Mouse (Mus musculus) kidney, embryonic 16.5 days (tissue): ENCODE measurements around the gene Ptges. TPM values are rescaled to one million over a fixed set of nuclear protein-coding genes. Genes with fewer than 3 reads are reported as not detected.

Experiments
- ATAC-seq: fragments of 200-750 bp; cut with Nextera tagmentation; 2 replicates; pipeline ENCODE4 v1.8.0; 2017; ENCODE audit warnings: moderate TSS enrichment; ENCODE audit not compliant: low FRiP score, low TSS enrichment
- H3K27ac ChIP-seq: fragments of 300-500 bp; sonication (generic); 2 replicates; pipeline ENCODE4 v1.5.1; 2014; ENCODE audit warnings: low read length
- H3K27me3 ChIP-seq: fragments of 300-500 bp; sonication (generic); 2 replicates; pipeline ENCODE4 v1.6.1; 2014; ENCODE audit warnings: low read length, control low read depth, mixed read lengths; ENCODE audit not compliant: insufficient read depth
- H3K36me3 ChIP-seq: fragments of 300-500 bp; sonication (generic); 2 replicates; pipeline ENCODE4 v1.6.1; 2014; ENCODE audit warnings: low read length, control low read depth, mixed read lengths; ENCODE audit not compliant: insufficient read depth
- H3K4me1 ChIP-seq: fragments of 300-500 bp; sonication (generic); 2 replicates; pipeline ENCODE4 v1.6.1; 2014; ENCODE audit warnings: low read length, control low read depth, mixed read lengths; ENCODE audit not compliant: insufficient read depth
- H3K4me2 ChIP-seq: fragments of 300-500 bp; sonication (generic); replicated peaks from 2 replicates; pipeline ENCODE4 v1.6.1; 2014; ENCODE audit warnings: low read depth, low read length
- H3K4me3 ChIP-seq: fragments of 300-500 bp; sonication (generic); 2 replicates; pipeline ENCODE4 v1.5.1; 2014; ENCODE audit warnings: mild to moderate bottlenecking, low read length
- H3K9ac ChIP-seq: fragments of 300-500 bp; sonication (generic); replicated peaks from 2 replicates; pipeline ENCODE4 v1.6.1; 2014; ENCODE audit warnings: low read length
- H3K9me3 ChIP-seq: fragments of 300-500 bp; sonication (generic); 2 replicates; pipeline ENCODE4 v1.6.1; 2016; ENCODE audit warnings: low read length, control low read depth
- WGBS: fragments of 180-500 bp; shearing (Covaris S2); extraction: QIAGEN DNeasy Blood & Tissue Kit; methylation state at CpG from one replicate; pipeline ENCODE4 v1.1.7; 2014; 5-methylcytosine and 5-hydroxymethylcytosine counted together
- polyA plus RNA-seq: library from polyadenylated mRNA; unstranded; fragments of >200 nt; fragmentation: Nextera tagmentation; extraction: Ambion mirVana; gene quantifications from 2 replicates; pipeline ENCODE4 v1.2.1, GENCODE M21; 2015

Ptges gene
- polyA plus RNA-seq, 1 experiment from 2014 or later: 25.2 TPM

DNA sequence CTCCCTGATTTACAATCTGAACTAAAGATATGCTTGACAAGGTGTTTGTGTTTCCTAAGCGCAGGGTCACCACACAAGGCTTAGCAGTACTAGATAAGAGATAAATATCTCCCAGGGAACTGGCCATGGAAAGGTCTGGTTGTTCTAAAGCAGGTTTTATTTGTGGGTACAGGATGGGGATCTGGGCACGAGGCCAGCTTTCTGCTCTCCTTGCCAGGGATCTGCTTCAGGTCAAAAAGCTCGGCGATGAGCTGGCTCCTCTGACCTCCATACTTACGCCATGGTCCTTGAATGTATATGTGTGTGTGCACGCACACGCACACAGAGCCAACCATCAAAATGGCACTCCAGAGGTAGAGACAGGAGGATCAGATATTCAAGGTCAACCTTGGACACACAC, 24.7 kb downstream of the Ptges start:
- Histone ChIP-seq H3K36me3 (no peaks in the 10 kb centered on the region), H3K4me1 (peaks cover 30% of the 10 kb centered on the region), H3K4me3 (no peak overlapping the region), H3K27me3 (no peaks in the 10 kb centered on the region), H3K9me3 (no peaks in the 10 kb centered on the region), H3K9ac (no peak overlapping the region), H3K4me2 (no peak overlapping the region), H3K27ac (no peak overlapping the region)
- no peak for ATAC-seq
- WGBS: 70% methylated on average over 7 of the region's 7 CpGs

DNA sequence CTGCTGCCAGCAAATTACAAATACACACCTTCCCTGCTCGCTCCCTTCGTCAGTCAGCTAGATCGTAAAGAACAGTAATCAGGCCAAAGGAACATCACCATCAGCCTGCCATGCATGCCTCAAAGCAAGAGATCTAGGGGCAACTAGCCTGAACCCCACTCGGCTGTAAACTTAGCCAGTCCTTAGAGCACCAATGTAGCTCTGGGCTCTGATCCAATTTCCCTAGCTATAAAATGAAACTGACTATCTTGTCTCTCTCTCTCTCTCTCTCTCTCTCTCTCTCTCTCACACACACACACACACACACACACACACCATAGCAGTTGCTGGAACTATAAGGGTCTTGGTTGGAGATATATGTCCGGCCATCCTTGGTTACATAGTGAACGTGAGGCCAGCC, 25.4 kb downstream of the Ptges start:
- H3K36me3 ChIP-seq: no peaks in the 10 kb centered on the region
- WGBS: 60% methylated on average over 6 of the region's 6 CpGs
- no peak overlapping the region for H3K9ac ChIP-seq
- H3K9me3 ChIP-seq: no peaks in the 10 kb centered on the region
- no peak overlapping the region for H3K27ac ChIP-seq
- no peak for ATAC-seq
- peaks cover 30% of the 10 kb centered on the region for H3K4me1 ChIP-seq
- H3K27me3 ChIP-seq: no peaks in the 10 kb centered on the region
- H3K4me3 ChIP-seq: no peak overlapping the region
- H3K4me2 ChIP-seq: no peak overlapping the region

GRCm38 (mm10) chr2:30902726-30903722, 26.6 kb downstream of the Ptges start:
- peaks cover 30% of the 10 kb centered on the region for H3K4me1 ChIP-seq
- H3K4me2 ChIP-seq: peak overlapping the region; percentile 76
- H3K9ac ChIP-seq: peak overlapping the region; percentile 73
- H3K36me3 ChIP-seq: no peaks in the 10 kb centered on the region
- peak; percentile 90 for ATAC-seq
- H3K9me3 ChIP-seq: no peaks in the 10 kb centered on the region
- WGBS: 9% methylated on average over 36 of the region's 37 CpGs
- H3K27ac ChIP-seq: no peak overlapping the region
- no peaks in the 10 kb centered on the region for H3K27me3 ChIP-seq
- peak overlapping the region; percentile 51 for H3K4me3 ChIP-seq

GRCm38 (mm10) chr2:30902256-30902655, 27.4 kb downstream of the Ptges start:
- H3K4me2 ChIP-seq: peak overlapping the region; percentile 76
- peak overlapping the region; percentile 73 for H3K9ac ChIP-seq
- H3K4me1 ChIP-seq: peaks cover 33% of the 10 kb centered on the region
- peak overlapping the region; percentile 51 for H3K4me3 ChIP-seq
- no peaks in the 10 kb centered on the region for H3K9me3 ChIP-seq
- ATAC-seq: no peak
- peak overlapping the region; percentile 59; the same call in 1 of the 2 replicates for H3K27ac ChIP-seq
- 36% methylated on average over 8 of the region's 8 CpGs for WGBS
- no peaks in the 10 kb centered on the region for H3K27me3 ChIP-seq
- no peaks in the 10 kb centered on the region for H3K36me3 ChIP-seq

- H3K27me3 ChIP-seq: no peaks in the 10 kb centered on the region
- peak overlapping the region; percentile 76 for H3K4me2 ChIP-seq
- peak overlapping the region; percentile 51 for H3K4me3 ChIP-seq
- peak overlapping the region; percentile 59; the same call in 1 of the 2 replicates for H3K27ac ChIP-seq
- no peaks in the 10 kb centered on the region for H3K36me3 ChIP-seq
- H3K4me1 ChIP-seq: peaks cover 38% of the 10 kb centered on the region
- 61% methylated on average over 6 of the region's 6 CpGs for WGBS
- H3K9ac ChIP-seq: peak overlapping the region; percentile 73
- no peak for ATAC-seq
- no peaks in the 10 kb centered on the region for H3K9me3 ChIP-seq
Measured at GRCm38 (mm10) chr2:30901646-30902160, 28.0 kb downstream of the Ptges start.

- ATAC-seq: no peak
- Histone ChIP-seq H3K4me3 (no peak overlapping the region), H3K9me3 (no peaks in the 10 kb centered on the region), H3K9ac (no peak overlapping the region), H3K4me2 (no peak overlapping the region), H3K36me3 (no peaks in the 10 kb centered on the region), H3K4me1 (peaks cover 36% of the 10 kb centered on the region), H3K27me3 (no peaks in the 10 kb centered on the region), H3K27ac (no peak overlapping the region)
- WGBS: 81% methylated on average over 14 of the region's 14 CpGs
Measured at GRCm38 (mm10) chr2:30899397-30900069, 30.1 kb downstream of the Ptges start.

GRCm38 (mm10) chr2:30897291-30897690, 32.4 kb downstream of the Ptges start:
- H3K27me3 ChIP-seq: no peaks in the 10 kb centered on the region
- 32% methylated on average over 6 of the region's 6 CpGs for WGBS
- no peak overlapping the region for H3K4me2 ChIP-seq
- peaks cover 29% of the 10 kb centered on the region for H3K4me1 ChIP-seq
- 0 out of 2 replicates have a peak overlapping the region, but pooled peaks have one; percentile 10 for H3K9ac ChIP-seq
- no peaks in the 10 kb centered on the region for H3K36me3 ChIP-seq
- no peaks in the 10 kb centered on the region for H3K9me3 ChIP-seq
- peak; percentile 21; the same call in 1 of the 2 replicates for ATAC-seq
- H3K27ac ChIP-seq: 0 out of 2 replicates have a peak overlapping the region, but pooled peaks have one; percentile 45
- no peak overlapping the region for H3K4me3 ChIP-seq

DNA sequence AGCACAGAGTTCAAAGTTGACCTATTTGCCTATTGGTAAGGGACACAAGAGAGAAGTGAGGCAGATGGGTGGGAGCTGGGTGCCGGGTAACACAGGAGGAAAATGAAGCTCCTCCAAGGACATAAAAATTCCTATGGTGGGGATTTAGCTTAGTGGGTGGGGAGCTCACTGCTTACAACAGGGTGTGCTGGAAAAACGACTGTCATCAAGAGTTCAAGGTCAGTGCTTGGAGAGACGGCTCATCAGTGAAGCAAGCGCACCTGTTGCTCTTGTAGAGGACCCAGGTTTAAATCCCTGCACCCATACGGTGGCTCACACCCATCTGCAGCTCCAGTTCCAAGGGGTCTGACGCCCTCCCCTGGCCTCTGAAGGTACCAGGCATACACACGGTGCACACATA, 35.7 kb downstream of the Ptges start:
- Histone ChIP-seq H3K9me3 (no peaks in the 10 kb centered on the region), H3K27ac (no peak overlapping the region), H3K36me3 (no peaks in the 10 kb centered on the region), H3K9ac (no peak overlapping the region), H3K4me3 (no peak overlapping the region), H3K27me3 (no peaks in the 10 kb centered on the region), H3K4me2 (no peak overlapping the region), H3K4me1 (peaks cover 22% of the 10 kb centered on the region)
- no peak for ATAC-seq
- 79% methylated on average over 7 of the region's 7 CpGs for WGBS

DNA sequence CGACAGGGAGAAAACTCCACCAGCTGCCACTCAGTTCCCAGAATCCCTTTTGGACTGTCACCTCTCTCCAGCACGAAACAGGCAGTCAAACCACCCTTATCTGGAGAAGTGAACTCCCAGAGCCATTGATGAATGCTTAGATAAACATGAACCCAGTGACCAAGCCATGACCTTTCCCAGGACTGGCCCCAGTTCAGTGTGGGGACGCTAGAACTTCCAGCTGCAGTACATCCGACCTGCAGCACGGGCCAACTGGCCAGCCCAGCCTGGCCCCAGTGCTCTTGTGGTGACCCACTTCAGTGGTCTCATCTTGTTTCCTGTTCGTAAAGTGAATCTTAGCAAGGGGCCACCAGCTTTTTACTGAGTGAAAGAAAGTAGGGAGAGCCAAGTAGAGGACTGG, 36.3 kb downstream of the Ptges start:
- H3K4me2 ChIP-seq: no peak overlapping the region
- WGBS: 4% methylated on average over 6 of the region's 6 CpGs

More for the DNA sequence above, 36.3 kb downstream of the Ptges start:
- Histone ChIP-seq H3K27ac (no peak overlapping the region), H3K9ac (no peak overlapping the region), H3K36me3 (no peaks in the 10 kb centered on the region), H3K4me3 (no peak overlapping the region), H3K9me3 (no peaks in the 10 kb centered on the region), H3K4me1 (peaks cover 22% of the 10 kb centered on the region), H3K27me3 (no peaks in the 10 kb centered on the region)
- no peak for ATAC-seq
